Mouse (Mus musculus): ENCODE data around the gene Blmh.

GRCm38 (mm10) chr11:76897871-76898270 lies 26.7 kb upstream of the Blmh start:
- TF ChIP-seq CTCF (IDR thresholded peaks at IDR 0.05; ENCODE audit: borderline replicate concordance, insufficient read depth, low read depth, low read length) (no peak), POLR2A (IDR thresholded peaks at IDR 0.05; ENCODE audit: borderline replicate concordance, insufficient read depth, low read length) (no peak)

Measured in cerebellum, adult 2 months (tissue).